ENCODE assay signal across 11 mouse cellular contexts in genomic region chrX:73343802-73344201, GRCm38 (mm10). TPM values are rescaled to one million over a fixed set of nuclear protein-coding genes. Genes with fewer than 3 reads are reported as not detected.
DNase-seq lines count a peak whose midpoint lies in the region; ATAC-seq lines count a peak whose summit lies in the region.
"Had no signal": no experiment of that assay in that cellular context is flagged by ENCODE, and none has a peak within 500 bp of the region (broad histone marks: within the 10 kb centered on the region; RNA-seq: fewer than 3 reads in every experiment).

No protein-coding gene starts in this region.

- H3K27me3 ChIP-seq in kidney, embryonic 16.5 days (ENCODE audit: insufficient read depth, low read length) = peaks cover 2% of the 10 kb centered on the region; the same call in 1 of the 2 replicates
- H3K27me3 ChIP-seq in embryonic facial prominence, embryonic 15.5 days = peaks cover 6% of the 10 kb centered on the region; the same call in 1 of the 2 replicates
- H3K27me3 ChIP-seq in limb, embryonic 13.5 days = peaks cover 15% of the 10 kb centered on the region; the same call in 1 of the 2 replicates
- no peaks in the 10 kb centered on the region for H3K27me3 ChIP-seq in neural tube, embryonic 13.5 days

- H3K4me3 ChIP-seq in kidney, embryonic 16.5 days (ENCODE audit: low read length) = no peak overlapping the region; the same call in 1 of the 2 replicates
- peak overlapping the region; percentile 59; the same call in 1 of the 2 replicates for H3K4me3 ChIP-seq in embryonic facial prominence, embryonic 15.5 days (replicated peaks)
- peak overlapping the region; percentile 64; the same call in 1 of the 2 replicates for H3K4me3 ChIP-seq in limb, embryonic 13.5 days
- no peak overlapping the region for H3K4me3 ChIP-seq in neural tube, embryonic 13.5 days

- H3K9me3 ChIP-seq in kidney, embryonic 16.5 days (ENCODE audit: low read length) = no peaks in the 10 kb centered on the region
- H3K9me3 ChIP-seq in embryonic facial prominence, embryonic 15.5 days (replicated peaks) = no peaks in the 10 kb centered on the region
- H3K9me3 ChIP-seq in limb, embryonic 13.5 days = no peaks in the 10 kb centered on the region
- H3K9me3 ChIP-seq in neural tube, embryonic 13.5 days = no peaks in the 10 kb centered on the region

- H3K4me2 ChIP-seq in kidney, embryonic 16.5 days (replicated peaks; ENCODE audit: low read depth, low read length) = peak overlapping the region; percentile 55; the same call in 1 of the 2 replicates
- H3K4me2 ChIP-seq in embryonic facial prominence, embryonic 15.5 days (replicated peaks) = peak overlapping the region; percentile 46; the same call in 1 of the 2 replicates
- H3K4me2 ChIP-seq in limb, embryonic 13.5 days (replicated peaks) = peak overlapping the region; percentile 64
- peak overlapping the region; percentile 62 for H3K4me2 ChIP-seq in neural tube, embryonic 13.5 days

- H3K36me3 ChIP-seq in kidney, embryonic 16.5 days (ENCODE audit: insufficient read depth, low read length) = no peaks in the 10 kb centered on the region
- no peaks in the 10 kb centered on the region for H3K36me3 ChIP-seq in embryonic facial prominence, embryonic 15.5 days
- H3K36me3 ChIP-seq in limb, embryonic 13.5 days = no peaks in the 10 kb centered on the region; the same call in 1 of the 2 replicates
- no peaks in the 10 kb centered on the region for H3K36me3 ChIP-seq in neural tube, embryonic 13.5 days

- 82% methylated on average over 1 of the region's 1 CpGs for WGBS in kidney, embryonic 16.5 days
- 72% methylated on average over 1 of the region's 1 CpGs for WGBS in embryonic facial prominence, embryonic 15.5 days
- 84% methylated on average over 1 of the region's 1 CpGs for WGBS in limb, embryonic 13.5 days
- WGBS in neural tube, embryonic 13.5 days = 78% methylated on average over 1 of the region's 1 CpGs

- no peak for ATAC-seq in kidney, embryonic 16.5 days (ENCODE audit: low FRiP score, low TSS enrichment)
- no peak for ATAC-seq in embryonic facial prominence, embryonic 15.5 days (ENCODE audit: insufficient number of reproducible peaks, low FRiP score, low TSS enrichment, low read depth)
- no peak for ATAC-seq in limb, embryonic 13.5 days (ENCODE audit: low FRiP score, low read depth)
- ATAC-seq in neural tube, embryonic 13.5 days (ENCODE audit: low read depth) = no peak

- no peaks in the 10 kb centered on the region for H3K4me1 ChIP-seq in kidney, embryonic 16.5 days (ENCODE audit: insufficient read depth, low read length)
- H3K4me1 ChIP-seq in embryonic facial prominence, embryonic 15.5 days = no peaks in the 10 kb centered on the region
- peaks cover 12% of the 10 kb centered on the region for H3K4me1 ChIP-seq in limb, embryonic 13.5 days
- H3K4me1 ChIP-seq in neural tube, embryonic 13.5 days (replicated peaks) = peaks cover 13% of the 10 kb centered on the region

- H3K27ac ChIP-seq in kidney, embryonic 16.5 days (ENCODE audit: low read length) = no peak overlapping the region
- no peak overlapping the region for H3K27ac ChIP-seq in embryonic facial prominence, embryonic 15.5 days (replicated peaks)
- H3K27ac ChIP-seq in limb, embryonic 13.5 days = no peak overlapping the region
- H3K27ac ChIP-seq in neural tube, embryonic 13.5 days (replicated peaks) = no peak overlapping the region
- H3K27ac ChIP-seq: layer of hippocampus, adult 2 months had no signal

- H3K9ac ChIP-seq in kidney, embryonic 16.5 days (replicated peaks; ENCODE audit: low read length) = no peak overlapping the region
- no peak overlapping the region for H3K9ac ChIP-seq in embryonic facial prominence, embryonic 15.5 days
- no peak overlapping the region for H3K9ac ChIP-seq in limb, embryonic 13.5 days
- no peak overlapping the region for H3K9ac ChIP-seq in neural tube, embryonic 13.5 days

- DNase-seq in kidney, adult 9 months = no peak
- DNase-seq in right cerebral cortex, postnatal 36 days (ENCODE audit: low spot score in 2 of 2) = no peak
- no peak for DNase-seq in ovary, postnatal 14 days (ENCODE audit: low spot score)
- DNase-seq in adrenal gland, postnatal 36 days = no peak

RNA-seq across cellular contexts. Expression of gene Zfp275, which starts 1.4 kb away (rescaled TPM):
- 13.8 and 14.7 TPM in 2 replicates for polyA plus RNA-seq in kidney, embryonic 16.5 days (2015; fragmentation: Nextera tagmentation; extraction: Ambion mirVana)
- 17.2 and 17.7 TPM in 2 replicates for polyA plus RNA-seq in embryonic facial prominence, embryonic 15.5 days (2015; fragmentation: Nextera tagmentation; extraction: Ambion mirVana)
- polyA plus RNA-seq in limb, embryonic 13.5 days (2015; fragmentation: Nextera tagmentation; extraction: Ambion mirVana) = 19.6 and 23.3 TPM in 2 replicates
- polyA plus RNA-seq in neural tube, embryonic 13.5 days (2015; fragmentation: Nextera tagmentation; extraction: Ambion mirVana) = 10.6 and 11.0 TPM in 2 replicates
- 10 to 100 TPM; 22.5 to 24.5 TPM for total RNA-seq in adrenal gland, postnatal 36 days (2021)

RNA-seq across cellular contexts. Expression of gene Gm45015, which starts 7.2 kb away (rescaled TPM):
- not detected in 2 replicates for polyA plus RNA-seq in kidney, embryonic 16.5 days (2015; fragmentation: Nextera tagmentation; extraction: Ambion mirVana)
- polyA plus RNA-seq in embryonic facial prominence, embryonic 15.5 days (2015; fragmentation: Nextera tagmentation; extraction: Ambion mirVana) = not detected in 2 replicates
- polyA plus RNA-seq in limb, embryonic 13.5 days (2015; fragmentation: Nextera tagmentation; extraction: Ambion mirVana) = not detected in 2 replicates
- not detected in 2 replicates for polyA plus RNA-seq in neural tube, embryonic 13.5 days (2015; fragmentation: Nextera tagmentation; extraction: Ambion mirVana)
- total RNA-seq in adrenal gland, postnatal 36 days (2021) = not detected
- total RNA-seq: layer of hippocampus, adult 2 months had no signal
- polyA plus RNA-seq: brain, embryonic 14.5 days; spleen, adult 2 months had no signal

RNA-seq across cellular contexts. Expression of gene Xlr5a, which starts 51.0 kb away (rescaled TPM):
- polyA plus RNA-seq in kidney, embryonic 16.5 days (2015; fragmentation: Nextera tagmentation; extraction: Ambion mirVana) = not detected in 2 replicates
- polyA plus RNA-seq in embryonic facial prominence, embryonic 15.5 days (2015; fragmentation: Nextera tagmentation; extraction: Ambion mirVana) = not detected in 2 replicates
- polyA plus RNA-seq in limb, embryonic 13.5 days (2015; fragmentation: Nextera tagmentation; extraction: Ambion mirVana) = 0.09 TPM in 1 of 2 replicates, not detected in the other
- polyA plus RNA-seq in neural tube, embryonic 13.5 days (2015; fragmentation: Nextera tagmentation; extraction: Ambion mirVana) = not detected in 2 replicates
- total RNA-seq in adrenal gland, postnatal 36 days (2021) = not detected
- total RNA-seq: layer of hippocampus, adult 2 months had no signal
- polyA plus RNA-seq: brain, embryonic 14.5 days; spleen, adult 2 months had no signal

RNA-seq across cellular contexts. Expression of gene Xlr5c, which starts 51.0 kb away (rescaled TPM):
- not detected in 2 replicates for polyA plus RNA-seq in kidney, embryonic 16.5 days (2015; fragmentation: Nextera tagmentation; extraction: Ambion mirVana)
- polyA plus RNA-seq in embryonic facial prominence, embryonic 15.5 days (2015; fragmentation: Nextera tagmentation; extraction: Ambion mirVana) = not detected in 2 replicates
- not detected in 2 replicates for polyA plus RNA-seq in limb, embryonic 13.5 days (2015; fragmentation: Nextera tagmentation; extraction: Ambion mirVana)
- not detected in 2 replicates for polyA plus RNA-seq in neural tube, embryonic 13.5 days (2015; fragmentation: Nextera tagmentation; extraction: Ambion mirVana)
- total RNA-seq in adrenal gland, postnatal 36 days (2021) = not detected
- total RNA-seq: layer of hippocampus, adult 2 months had no signal
- polyA plus RNA-seq: brain, embryonic 14.5 days; spleen, adult 2 months had no signal

RNA-seq across cellular contexts. Expression of gene Gm18336, which starts 54.7 kb away (rescaled TPM):
- not detected in 2 replicates for polyA plus RNA-seq in kidney, embryonic 16.5 days (2015; fragmentation: Nextera tagmentation; extraction: Ambion mirVana)
- 0.09 TPM in 1 of 2 replicates, not detected in the other for polyA plus RNA-seq in embryonic facial prominence, embryonic 15.5 days (2015; fragmentation: Nextera tagmentation; extraction: Ambion mirVana)
- polyA plus RNA-seq in limb, embryonic 13.5 days (2015; fragmentation: Nextera tagmentation; extraction: Ambion mirVana) = not detected in 2 replicates
- not detected in 2 replicates for polyA plus RNA-seq in neural tube, embryonic 13.5 days (2015; fragmentation: Nextera tagmentation; extraction: Ambion mirVana)
- total RNA-seq in adrenal gland, postnatal 36 days (2021) = not detected
- total RNA-seq: layer of hippocampus, adult 2 months had no signal
- polyA plus RNA-seq: spleen, adult 2 months had no signal

Comparison
In these comparisons a context has a peak if more than half of its experiments do, and no peak if none do; other contexts are left out.
1. H3K4me3 ChIP-seq: peak in embryonic facial prominence, embryonic 15.5 days (single experiment) and limb, embryonic 13.5 days (single experiment); none in kidney, embryonic 16.5 days (single experiment) and neural tube, embryonic 13.5 days (single experiment).
2. Peak in every context shown above with its lines, with median percentiles within 50 percentile points of each other: H3K4me2 ChIP-seq.